Mouse (Mus musculus) heart, postnatal 0 days (tissue): ENCODE measurements around the gene Cars. TPM values are rescaled to one million over a fixed set of nuclear protein-coding genes. Genes with fewer than 3 reads are reported as not detected.
"Not testable (repeated sequence)": the region's sequence is repeated elsewhere in the genome, so short reads cannot be mapped to it uniquely, and the experiment has no call there.

Source experiments
- ATAC-seq: fragments of 200-750 bp; cut with Nextera tagmentation; 2 replicates; pipeline ENCODE4 v1.8.0; 2017; ENCODE audit warnings: low read depth, moderate number of reproducible peaks, moderate library complexity; ENCODE audit not compliant: insufficient read depth
- DNase-seq: peaks from one replicate; pipeline ENCODE4 v3.0.0-alpha.2; 2016; ENCODE audit warnings: low spot score
- H3K27ac ChIP-seq: fragments of 300-500 bp; sonication (generic); 2 replicates; pipeline ENCODE4 v1.5.1; 2014; ENCODE audit warnings: low read depth, mild to moderate bottlenecking
- H3K27me3 ChIP-seq: fragments of 300-500 bp; sonication (generic); 2 replicates; pipeline ENCODE4 v1.6.1; 2014; ENCODE audit warnings: low read length, mixed read lengths; ENCODE audit not compliant: control insufficient read depth, insufficient read depth
- H3K36me3 ChIP-seq: fragments of 300-500 bp; sonication (generic); replicated peaks from 2 replicates; pipeline ENCODE4 v1.6.1; 2014; ENCODE audit warnings: low read length, mixed read lengths; ENCODE audit not compliant: control insufficient read depth, insufficient read depth
- H3K4me1 ChIP-seq: fragments of 300-500 bp; sonication (generic); 2 replicates; pipeline ENCODE4 v1.6.1; 2014; ENCODE audit warnings: antibody characterized with exemption; ENCODE audit not compliant: control insufficient read depth, insufficient read depth
- H3K4me2 ChIP-seq: fragments of 300-500 bp; sonication (generic); 2 replicates; pipeline ENCODE4 v1.6.1; 2014; ENCODE audit warnings: low read depth, mild to moderate bottlenecking, low read length, moderate library complexity
- H3K4me3 ChIP-seq: fragments of 300-500 bp; sonication (generic); 2 replicates; pipeline ENCODE4 v1.5.1; 2014; ENCODE audit warnings: low read depth, low read length
- H3K9ac ChIP-seq: fragments of 300-500 bp; sonication (generic); replicated peaks from 2 replicates; pipeline ENCODE4 v1.6.1; 2014; ENCODE audit warnings: low read depth, low read length, mixed read lengths
- H3K9me3 ChIP-seq: fragments of 300-500 bp; sonication (generic); replicated peaks from 2 replicates; pipeline ENCODE4 v1.6.1; 2016; ENCODE audit warnings: low read length; ENCODE audit not compliant: control insufficient read depth
- CTCF ChIP-seq: IDR thresholded peaks from 2 replicates; pipeline ENCODE4 v1.5.1; 2016; ENCODE audit warnings: antibody characterized with exemption, control low read depth, low read depth
- EP300 ChIP-seq: IDR thresholded peaks from 2 replicates; pipeline ENCODE4 v1.6.1; 2016; ENCODE audit warnings: antibody characterized with exemption, low read depth
- WGBS: fragments of 180-500 bp; shearing (Covaris S2); extraction: QIAGEN DNeasy Blood & Tissue Kit; methylation state at CpG from one replicate; pipeline ENCODE4 v1.1.7; 2014; 5-methylcytosine and 5-hydroxymethylcytosine counted together
- polyA plus RNA-seq: library from polyadenylated mRNA; unstranded; fragments of >200 nt; fragmentation: Nextera tagmentation; extraction: Ambion mirVana; gene quantifications from 2 replicates; pipeline ENCODE4 v1.2.1, GENCODE M21; 2015
- total RNA-seq: library from RNA; depleted of rRNA; stranded (reverse); fragments of >200 nt; gene quantifications from 2 replicates; pipeline ENCODE4 v1.2.3, GENCODE M21; 2014; ENCODE audit warnings: low replicate concordance

The Cars gene
- total and polyA plus RNA-seq, 2 experiments from 2014 or later, result 14.7 to 15.4 TPM

GRCm38 (mm10) chr7:143544368-143544767, 55.5 kb downstream of the Cars start:
- H3K9ac ChIP-seq, result no peak overlapping the region
- 97% methylated on average over 2 of the region's 2 CpGs for WGBS
- peaks cover 23% of the 10 kb centered on the region for H3K4me1 ChIP-seq
- no peak overlapping the region for H3K27ac ChIP-seq
- H3K4me3 ChIP-seq, result no peak overlapping the region
- ATAC-seq, result no peak
- TF ChIP-seq CTCF (peak; percentile 49), EP300 (no peak)
- H3K4me2 ChIP-seq, result no peak overlapping the region
- H3K9me3 ChIP-seq, result no peaks in the 10 kb centered on the region
- peaks cover 7% of the 10 kb centered on the region; the same call in 1 of the 2 replicates for H3K36me3 ChIP-seq
- DNase-seq, result no peak
- H3K27me3 ChIP-seq, result no peaks in the 10 kb centered on the region

GRCm38 (mm10) chr7:143538671-143539070, 61.2 kb downstream of the Cars start:
- no peak for DNase-seq
- no peak for ATAC-seq
- Histone ChIP-seq H3K36me3 (peaks cover 62% of the 10 kb centered on the region), H3K4me1 (peaks cover 15% of the 10 kb centered on the region), H3K27ac (no peak overlapping the region), H3K9me3 (no peaks in the 10 kb centered on the region), H3K27me3 (no peaks in the 10 kb centered on the region), H3K4me3 (no peak overlapping the region), H3K9ac (no peak overlapping the region), H3K4me2 (no peak overlapping the region)
- TF ChIP-seq EP300 (no peak), CTCF (no peak)
- WGBS, result 74% methylated on average over 1 of the region's 1 CpGs

- H3K4me2 ChIP-seq, H3K9me3 ChIP-seq, H3K4me3 ChIP-seq, H3K27ac ChIP-seq, ATAC-seq, DNase-seq, H3K27me3 ChIP-seq, H3K9ac ChIP-seq: not testable (repeated sequence)
- H3K4me1 ChIP-seq, result peaks cover 15% of the 10 kb centered on the region
- WGBS, result 78% methylated on average over 6 of the region's 6 CpGs
- peaks cover 66% of the 10 kb centered on the region for H3K36me3 ChIP-seq
Observed at GRCm38 (mm10) chr7:143538229-143538628, 61.7 kb downstream of the Cars start.

GRCm38 (mm10) chr7:143536251-143536650, 63.6 kb downstream of the Cars start:
- peaks cover 84% of the 10 kb centered on the region for H3K36me3 ChIP-seq
- no peak for TF ChIP-seq CTCF
- no peak for TF ChIP-seq EP300
- 83% methylated on average over 3 of the region's 3 CpGs for WGBS

GRCm38 (mm10) chr7:143533284-143533683, 66.6 kb downstream of the Cars start:
- no peak overlapping the region for H3K4me2 ChIP-seq
- H3K4me3 ChIP-seq, result no peak overlapping the region
- 46% methylated on average over 2 of the region's 2 CpGs for WGBS
- H3K9me3 ChIP-seq, result no peaks in the 10 kb centered on the region
- no peak for TF ChIP-seq CTCF
- TF ChIP-seq EP300, result no peak
- DNase-seq (no peak), ATAC-seq (no peak)
- H3K27ac ChIP-seq, result no peak overlapping the region
- H3K27me3 ChIP-seq, result no peaks in the 10 kb centered on the region
- H3K9ac ChIP-seq, result no peak overlapping the region
- no peaks in the 10 kb centered on the region; the same call in 1 of the 2 replicates for H3K4me1 ChIP-seq
- peaks cover 98% of the 10 kb centered on the region for H3K36me3 ChIP-seq

More at GRCm38 (mm10) chr7:143536251-143536650, 63.6 kb downstream of the Cars start:
- Histone ChIP-seq H3K4me3 (no peak overlapping the region), H3K9me3 (no peaks in the 10 kb centered on the region), H3K4me1 (peaks cover 7% of the 10 kb centered on the region; the same call in 1 of the 2 replicates), H3K4me2 (no peak overlapping the region), H3K9ac (no peak overlapping the region), H3K27ac (no peak overlapping the region), H3K27me3 (no peaks in the 10 kb centered on the region)
- DNase-seq, result no peak
- no peak for ATAC-seq

- WGBS, result 58% methylated on average over 1 of the region's 1 CpGs
- H3K36me3 ChIP-seq, result peaks cover 98% of the 10 kb centered on the region
- no peaks in the 10 kb centered on the region for H3K27me3 ChIP-seq
- H3K9me3 ChIP-seq, result no peaks in the 10 kb centered on the region
- H3K4me3 ChIP-seq, result no peak overlapping the region
- H3K9ac ChIP-seq, result no peak overlapping the region
- TF ChIP-seq EP300 (no peak), CTCF (no peak)
- H3K4me1 ChIP-seq, result no peaks in the 10 kb centered on the region; the same call in 1 of the 2 replicates
- DNase-seq (no peak), ATAC-seq (no peak)
- no peak overlapping the region for H3K4me2 ChIP-seq
- H3K27ac ChIP-seq, result no peak overlapping the region
Observed at GRCm38 (mm10) chr7:143532410-143532809, 67.5 kb downstream of the Cars start.
